Mouse (Mus musculus) C2C12 (cell line): ENCODE measurements around the gene Mlana.

ENCODE experiments used
- CTCF ChIP-seq: IDR thresholded peaks from one replicate; pipeline ENCODE4 v1.5.1; 2011; ENCODE audit not compliant: control insufficient read depth, insufficient read depth, insufficient read length
- MAX ChIP-seq: IDR thresholded peaks from one replicate; pipeline ENCODE4 v1.6.1; 2011; ENCODE audit warnings: mild to moderate bottlenecking, control low read depth
- MYOD1 ChIP-seq: IDR thresholded peaks from one replicate; pipeline ENCODE4 v1.6.1; 2011; ENCODE audit warnings: low read depth; ENCODE audit not compliant: control insufficient read depth, insufficient read length
- MYOG ChIP-seq: IDR thresholded peaks from one replicate; pipeline ENCODE4 v1.6.1; 2011; ENCODE audit not compliant: control insufficient read depth, insufficient read length; ENCODE audit errors: extremely low read depth
- USF1 ChIP-seq: IDR thresholded peaks from one replicate; pipeline ENCODE4 v1.6.1; 2011; ENCODE audit warnings: low read depth, mild to moderate bottlenecking, control low read depth, moderate library complexity

DNA sequence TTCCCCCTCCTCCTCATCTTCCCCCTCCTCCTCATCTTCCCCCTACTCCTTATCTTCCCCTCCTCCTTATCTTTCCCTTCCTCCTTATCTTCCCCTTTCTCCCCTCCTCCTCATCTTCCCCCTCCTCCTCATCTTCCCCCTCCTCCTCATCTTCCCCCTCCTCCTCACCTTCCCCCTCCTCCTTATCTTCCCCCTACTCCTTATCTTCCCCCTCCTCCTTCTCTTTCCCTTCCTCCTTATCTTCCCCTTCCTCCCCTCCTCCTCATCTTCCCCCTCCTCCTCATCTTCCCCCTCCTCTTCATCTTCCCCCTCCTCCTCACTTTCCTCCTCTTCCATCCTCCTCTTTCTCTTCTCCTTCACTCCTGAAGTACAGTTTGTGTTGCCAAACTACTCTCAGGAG, 784 bp upstream of the Mlana start:
- no peak for TF ChIP-seq MYOG
- no peak for TF ChIP-seq CTCF
- no peak for TF ChIP-seq MAX
- TF ChIP-seq USF1: no peak
- TF ChIP-seq MYOD1: no peak
